In genomic region chr3:85195068-85195481, GRCm38 (mm10) we compare ENCODE assay signal across 9 mouse cellular contexts.
DNase-seq lines count a peak whose midpoint lies in the region; ATAC-seq lines count a peak whose summit lies in the region.
"Had no signal": no experiment of that assay in that cellular context is flagged by ENCODE, and none has a peak within 500 bp of the region (broad histone marks: within the 10 kb centered on the region; RNA-seq: fewer than 3 reads in every experiment).

No protein-coding gene starts in this region.

- H3K27ac ChIP-seq in embryonic facial prominence, embryonic 13.5 days: no peak overlapping the region
- H3K27ac ChIP-seq in embryonic facial prominence, embryonic 10.5 days (replicated peaks): no peak overlapping the region; the same call in 1 of the 2 replicates
- no peak overlapping the region for H3K27ac ChIP-seq in midbrain, embryonic 10.5 days (replicated peaks)

- WGBS in embryonic facial prominence, embryonic 13.5 days: 68% methylated on average over 8 of the region's 8 CpGs
- 69% methylated on average over 8 of the region's 8 CpGs for WGBS in embryonic facial prominence, embryonic 10.5 days
- WGBS in midbrain, embryonic 10.5 days: 75% methylated on average over 8 of the region's 8 CpGs

- no peak for DNase-seq in embryonic facial prominence, embryonic 10.5 days (ENCODE audit: low spot score)
- peak; percentile 56 to 58 for DNase-seq in heart, adult 18-20 months
- DNase-seq in kidney, adult 9 months: peak; percentile 34
- DNase-seq in lung, postnatal 25 days (ENCODE audit: low spot score): peak; percentile 66
- peak; percentile 63 to 64 for DNase-seq in thymus, postnatal 36 days
- DNase-seq in midbrain, embryonic 10.5 days (ENCODE audit: low spot score): no peak
- DNase-seq in cerebellum, postnatal 4 days (ENCODE audit: low spot score in 2 of 2): no peak

- no peaks in the 10 kb centered on the region; the same call in 1 of the 2 replicates for H3K4me1 ChIP-seq in embryonic facial prominence, embryonic 13.5 days
- peaks cover 8% of the 10 kb centered on the region; the same call in 1 of the 2 replicates for H3K4me1 ChIP-seq in embryonic facial prominence, embryonic 10.5 days
- H3K4me1 ChIP-seq in midbrain, embryonic 10.5 days: no peaks in the 10 kb centered on the region

- no peaks in the 10 kb centered on the region for H3K36me3 ChIP-seq in embryonic facial prominence, embryonic 13.5 days
- H3K36me3 ChIP-seq in embryonic facial prominence, embryonic 10.5 days (replicated peaks): no peaks in the 10 kb centered on the region
- H3K36me3 ChIP-seq in midbrain, embryonic 10.5 days: no peaks in the 10 kb centered on the region

- peak overlapping the region; percentile 33 for H3K4me2 ChIP-seq in embryonic facial prominence, embryonic 13.5 days

- no peak overlapping the region for H3K9ac ChIP-seq in embryonic facial prominence, embryonic 13.5 days

- no peak for ATAC-seq in embryonic facial prominence, embryonic 13.5 days (ENCODE audit: insufficient number of reproducible peaks, insufficient read depth, low FRiP score, low TSS enrichment, low read depth)
- ATAC-seq: Patski had no signal

- H3K4me3 ChIP-seq in embryonic facial prominence, embryonic 13.5 days: peak overlapping the region; percentile 6; the same call in 1 of the 2 replicates
- H3K4me3 ChIP-seq in embryonic facial prominence, embryonic 10.5 days: no peak overlapping the region
- no peak overlapping the region for H3K4me3 ChIP-seq in midbrain, embryonic 10.5 days

- no peaks in the 10 kb centered on the region for H3K27me3 ChIP-seq in embryonic facial prominence, embryonic 13.5 days
- no peaks in the 10 kb centered on the region for H3K27me3 ChIP-seq in embryonic facial prominence, embryonic 10.5 days (replicated peaks; ENCODE audit: low read depth, poor library complexity, severe bottlenecking)
- no peaks in the 10 kb centered on the region for H3K27me3 ChIP-seq in midbrain, embryonic 10.5 days (ENCODE audit: low read depth, poor library complexity, severe bottlenecking)
- H3K27me3 ChIP-seq: Patski had no signal

- H3K9me3 ChIP-seq in embryonic facial prominence, embryonic 13.5 days: no peaks in the 10 kb centered on the region
- no peaks in the 10 kb centered on the region for H3K9me3 ChIP-seq in embryonic facial prominence, embryonic 10.5 days
- H3K9me3 ChIP-seq in midbrain, embryonic 10.5 days (replicated peaks): no peaks in the 10 kb centered on the region

Comparison
In these comparisons a context has a peak if more than half of its experiments do, and no peak if none do; other contexts are left out.
1. DNase-seq: peak in heart, adult 18-20 months (2 of 2), kidney, adult 9 months (single experiment), lung, postnatal 25 days (single experiment) and thymus, postnatal 36 days (2 of 2); none in embryonic facial prominence, embryonic 10.5 days (single experiment), midbrain, embryonic 10.5 days (single experiment) and cerebellum, postnatal 4 days (0 of 2).